Mouse (Mus musculus) lung, adult 2 months (tissue): Measurements from ENCODE around the gene Tgfb1i1. TPM values are rescaled to one million over a fixed set of nuclear protein-coding genes. Genes with fewer than 3 reads are reported as not detected.

ENCODE experiments used
- DNase-seq: peaks from one replicate; pipeline ENCODE4 v3.0.0; 2022
- H3K4me1 ChIP-seq: fragments of 200-500 bp; 2 replicates; pipeline ENCODE4 v1.6.1; 2011; ENCODE audit warnings: low read length; ENCODE audit not compliant: control insufficient read depth, insufficient read depth
- H3K4me3 ChIP-seq: fragments of 200-500 bp; replicated peaks from 2 replicates; pipeline ENCODE3; 2011; ENCODE audit warnings: low read depth, mild to moderate bottlenecking, control low read depth, low read length; ENCODE audit errors: extremely low read depth
- CTCF ChIP-seq: fragments of 200-500 bp; IDR thresholded peaks from 2 replicates; pipeline ENCODE4 v1.5.1; 2011; ENCODE audit warnings: mild to moderate bottlenecking, low read length, control low read depth; ENCODE audit not compliant: insufficient read depth
- POLR2A ChIP-seq: fragments of 200-500 bp; IDR thresholded peaks from 2 replicates; pipeline ENCODE4 v1.6.1; 2011; ENCODE audit warnings: low read depth, mild to moderate bottlenecking, control low read depth, low read length, borderline replicate concordance; ENCODE audit errors: extremely low read depth
- WGBS: fragments of 180-500 bp; shearing (Covaris S2); methylation state at CpG from one replicate; pipeline ENCODE4 v1.1.7; 2018; 5-methylcytosine and 5-hydroxymethylcytosine counted together
- polyA plus RNA-seq: library from polyadenylated mRNA; depleted of rRNA; stranded (reverse); fragments of >200 nt; gene quantifications from 2 replicates; pipeline ENCODE4 v1.2.3, GENCODE M21; 2012; rRNA removed

The Tgfb1i1 gene
- polyA plus RNA-seq, 1 experiment: 150 TPM

DNA sequence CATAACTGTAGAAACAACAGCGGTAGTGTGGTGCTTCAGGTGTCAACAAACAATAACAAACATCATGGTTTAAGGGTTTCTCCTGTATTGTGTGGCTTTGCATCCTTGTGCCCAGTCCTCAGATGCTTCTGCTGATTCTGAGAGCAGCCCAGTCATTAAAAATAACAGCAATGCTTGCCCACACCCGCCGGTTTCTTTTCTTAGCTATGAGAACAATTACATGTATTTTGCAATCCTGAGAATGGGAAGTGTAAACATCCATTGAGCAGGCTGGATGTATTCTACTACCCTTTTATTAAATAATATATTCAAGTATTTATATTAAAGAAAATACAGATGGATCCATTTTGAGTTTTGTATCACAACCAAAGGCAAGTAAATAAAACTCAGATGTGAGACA is 55.5 kb downstream of the Tgfb1i1 start:
- Histone ChIP-seq H3K4me1 (peaks cover 6% of the 10 kb centered on the region), H3K4me3 (no peak overlapping the region)
- 32% methylated on average over 3 of the region's 3 CpGs for WGBS
- TF ChIP-seq CTCF: no peak
- no peak for TF ChIP-seq POLR2A
- DNase-seq: no peak

DNA sequence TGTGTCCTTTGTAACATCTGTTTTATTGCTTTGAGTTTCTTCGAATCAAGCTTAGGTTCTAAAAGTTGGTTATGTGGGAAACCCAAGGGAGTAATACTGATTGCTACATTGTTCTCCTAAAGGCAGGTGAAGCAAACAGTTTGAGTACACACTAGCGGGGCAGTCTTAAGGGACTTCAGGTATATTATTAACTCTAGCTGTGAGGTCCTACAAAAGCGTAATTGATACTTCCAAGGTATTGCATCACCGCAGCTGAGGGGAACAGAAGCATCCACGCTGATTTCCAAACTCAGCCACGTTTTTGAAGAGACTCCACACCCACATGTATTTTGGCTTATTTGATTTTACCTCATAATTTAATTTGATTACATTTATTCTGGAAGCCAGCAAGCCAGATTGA is 57.6 kb downstream of the Tgfb1i1 start:
- H3K4me3 ChIP-seq: no peak overlapping the region
- WGBS: 60% methylated on average over 6 of the region's 6 CpGs
- DNase-seq: no peak
- TF ChIP-seq CTCF (no peak), POLR2A (no peak)
- peaks cover 6% of the 10 kb centered on the region; the same call in 1 of the 2 replicates for H3K4me1 ChIP-seq

DNA sequence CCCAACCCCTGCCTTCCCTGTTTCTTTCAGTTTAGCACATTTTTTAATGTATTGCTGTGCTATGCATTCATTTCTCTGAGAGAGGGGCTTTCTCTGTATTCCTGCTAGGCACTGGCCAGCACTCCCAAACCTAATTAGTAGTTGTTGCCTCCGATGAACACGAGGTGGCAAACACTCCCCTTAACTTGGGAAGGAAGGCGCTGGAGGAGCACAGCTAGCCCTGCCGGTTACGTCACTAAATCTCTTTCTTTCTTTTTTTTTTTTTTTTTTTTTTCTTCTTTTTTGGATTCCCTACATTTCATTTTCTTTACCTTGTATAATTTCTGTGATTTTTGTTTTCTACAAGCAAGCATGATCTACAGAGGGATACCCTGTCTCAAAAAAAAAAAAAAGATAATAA is 58.3 kb downstream of the Tgfb1i1 start:
- WGBS: 6% methylated on average over 5 of the region's 5 CpGs
- Histone ChIP-seq H3K4me3 (no peak overlapping the region), H3K4me1 (peaks cover 6% of the 10 kb centered on the region; the same call in 1 of the 2 replicates)
- DNase-seq: no peak
- TF ChIP-seq POLR2A (no peak), CTCF (peak; percentile 69)

Other genes starting within 250 kb of the Tgfb1i1 start
- 5.1 and 15.4 TPM in 2 replicates for gene Trim72, start 242.9 kb upstream of the Tgfb1i1 start, polyA plus RNA-seq
- gene Itgam, start 184.2 kb upstream of the Tgfb1i1 start, polyA plus RNA-seq: 25.2 and 27.6 TPM in 2 replicates
- 0.07 and 0.12 TPM in 2 replicates for gene Gm49368, start 184.1 kb upstream of the Tgfb1i1 start, polyA plus RNA-seq
- gene Itgax, start 117.3 kb upstream of the Tgfb1i1 start, polyA plus RNA-seq: 20.6 and 25.0 TPM in 2 replicates
- gene Itgad, start 92.4 kb upstream of the Tgfb1i1 start, polyA plus RNA-seq: 0.50 and 0.56 TPM in 2 replicates
- gene Cox6a2, start 40.4 kb upstream of the Tgfb1i1 start, polyA plus RNA-seq: 186 and 243 TPM in 2 replicates
- gene Armc5, start 9.5 kb upstream of the Tgfb1i1 start, polyA plus RNA-seq: 41.3 and 45.2 TPM in 2 replicates
- gene 9130023H24Rik, start 8.8 kb upstream of the Tgfb1i1 start, polyA plus RNA-seq: 2.4 and 3.1 TPM in 2 replicates
- 0.09 and 0.24 TPM in 2 replicates for gene Slc5a2, start 18.8 kb downstream of the Tgfb1i1 start, polyA plus RNA-seq
- gene BC017158, start 51.4 kb downstream of the Tgfb1i1 start, polyA plus RNA-seq: 59.4 and 59.9 TPM in 2 replicates
- gene Rgs10, start 171.9 kb downstream of the Tgfb1i1 start, polyA plus RNA-seq: 11.1 and 13.7 TPM in 2 replicates
- gene Tial1, start 214.9 kb downstream of the Tgfb1i1 start, polyA plus RNA-seq: 16.4 and 27.5 TPM in 2 replicates